Mouse (Mus musculus) hindlimb bud, embryonic 11.5 days (tissue): Measurements from ENCODE around the gene Sec14l5.

Experiments used
- DNase-seq: peaks from one replicate; pipeline ENCODE4 v3.0.0-alpha.2; 2012; ENCODE audit warnings: low read depth, low spot score; ENCODE audit errors: extremely low spot score

Sec14l5 gene

DNA sequence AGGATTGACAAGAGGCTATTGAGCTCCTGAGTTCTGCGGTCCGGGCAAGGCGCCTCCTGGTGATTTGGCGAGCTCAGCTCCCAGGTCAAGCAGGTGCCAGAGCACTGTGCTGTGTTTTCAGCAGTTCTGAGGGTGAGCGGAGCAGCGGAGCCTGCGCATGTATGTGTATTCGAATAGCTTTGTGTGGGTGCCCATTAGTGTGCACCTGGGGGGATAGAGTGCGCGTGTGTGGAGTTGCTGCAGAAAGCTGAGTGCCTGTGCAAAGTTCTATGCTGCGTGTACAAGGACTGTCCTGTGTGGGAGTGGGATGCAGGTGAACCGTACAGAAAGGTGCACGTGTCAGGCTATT is at the start of gene Sec14l5:
Sec14l5 (plus strand) TSS at position 73 of the 349 bp plus-strand sequence.
- DNase-seq: no peak

DNA sequence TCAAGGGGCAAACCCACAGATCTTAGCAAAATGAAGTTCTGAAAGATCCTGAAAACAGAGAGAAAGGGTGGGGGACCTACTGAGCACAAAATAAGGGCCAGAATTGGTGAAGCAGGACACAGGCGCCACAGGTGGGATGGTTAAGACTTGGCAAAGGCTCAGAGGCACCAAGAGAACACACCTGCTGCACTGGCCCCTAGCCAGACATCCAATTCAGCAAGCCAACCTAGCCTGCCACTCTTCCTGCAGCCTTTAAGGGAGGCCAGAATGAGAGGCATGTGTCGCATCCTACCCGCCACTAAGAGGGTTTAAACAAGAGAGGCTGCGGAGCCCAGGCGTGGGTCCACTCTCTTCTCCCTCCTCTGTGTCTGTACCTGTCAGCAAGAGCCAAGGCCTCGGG is 45.9 kb upstream of the Sec14l5 start:
- DNase-seq: no peak

- no peak for DNase-seq
Observed at GRCm38 (mm10) chr16:5109877-5110276, 37.0 kb upstream of the Sec14l5 start.

DNA sequence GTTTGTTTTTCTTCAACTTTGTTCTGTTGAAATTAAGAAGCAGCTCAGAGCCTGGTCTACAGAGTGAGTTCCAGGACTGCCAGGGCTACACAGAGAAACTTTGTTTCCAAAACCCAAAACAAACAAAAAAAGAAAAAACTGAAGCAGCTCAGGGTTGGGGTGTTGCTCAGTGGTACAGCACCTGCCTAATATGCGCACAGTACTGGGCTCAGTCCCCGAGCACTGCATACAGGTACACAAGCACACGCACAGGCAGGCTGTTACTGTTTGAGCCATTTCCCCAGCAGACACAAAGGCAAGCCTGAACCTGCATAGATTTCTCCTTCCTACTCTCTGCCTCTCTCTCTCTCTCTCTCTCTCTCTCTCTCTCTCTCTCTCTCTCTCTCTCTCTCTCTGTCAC is 35.9 kb upstream of the Sec14l5 start:
- no peak for DNase-seq

DNA sequence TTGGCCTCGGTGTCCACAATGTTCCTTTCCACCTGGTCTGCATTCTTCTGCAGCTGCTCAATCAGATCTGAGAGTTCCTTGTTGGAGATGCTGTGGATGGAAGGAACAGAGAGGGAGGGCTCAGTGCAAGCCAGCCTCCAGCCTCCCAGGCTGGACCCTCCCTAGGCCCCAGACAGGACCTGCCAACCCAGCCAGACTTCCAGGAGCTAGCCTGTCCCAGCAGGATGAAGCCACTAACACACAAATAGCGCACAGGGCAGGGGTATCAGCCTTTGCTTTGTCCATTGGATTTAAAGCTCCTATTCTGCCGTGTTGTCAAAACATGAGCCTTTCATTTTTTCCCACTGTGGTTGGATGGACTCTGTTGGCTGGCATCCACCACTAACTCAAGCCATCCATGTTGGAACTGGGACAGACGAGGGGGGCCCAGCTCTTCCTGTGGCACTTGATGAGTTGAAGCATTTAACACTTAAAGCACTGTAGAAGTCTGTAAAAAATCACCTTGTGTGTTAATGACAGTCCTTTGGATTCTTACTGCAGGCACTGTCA is 33.8 kb upstream of the Sec14l5 start:
- DNase-seq: no peak

GRCm38 (mm10) chr16:5113582-5113981 is 33.3 kb upstream of the Sec14l5 start:
- DNase-seq: no peak

- DNase-seq: no peak
Observed at GRCm38 (mm10) chr16:5119385-5119784, 27.5 kb upstream of the Sec14l5 start.

GRCm38 (mm10) chr16:5119845-5120244 is 27.1 kb upstream of the Sec14l5 start:
- DNase-seq: no peak

DNA sequence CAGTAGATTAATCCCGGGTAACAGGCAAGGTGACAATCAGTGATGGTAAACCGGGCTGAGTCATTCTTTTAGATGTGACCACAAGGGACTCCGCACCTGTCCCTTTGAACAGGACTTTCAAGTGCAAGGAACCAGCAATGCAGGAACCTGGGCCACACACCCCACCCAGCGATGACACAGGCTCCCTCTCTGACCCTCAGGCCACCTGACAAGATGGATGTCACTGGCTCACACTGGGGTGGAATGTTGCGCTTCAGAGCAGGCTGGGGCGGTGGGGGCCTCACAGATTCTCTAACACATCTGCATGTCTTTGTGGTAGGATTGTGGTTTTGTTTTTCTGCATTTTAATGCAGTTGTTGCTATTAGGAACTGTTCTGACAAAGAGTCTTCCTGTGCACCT is 23.4 kb upstream of the Sec14l5 start:
- no peak for DNase-seq

GRCm38 (mm10) chr16:5130196-5130595 is 16.7 kb upstream of the Sec14l5 start:
- no peak for DNase-seq

GRCm38 (mm10) chr16:5130766-5131165 is 16.1 kb upstream of the Sec14l5 start:
- no peak for DNase-seq

- no peak for DNase-seq
Observed at GRCm38 (mm10) chr16:5131251-5131922, 15.5 kb upstream of the Sec14l5 start.

GRCm38 (mm10) chr16:5132401-5132801 is 14.5 kb upstream of the Sec14l5 start, which contains the start of gene Ppl:
Gene Ppl (minus strand): TSS chr16:5132421.
- no peak for DNase-seq

- DNase-seq: no peak
Observed at GRCm38 (mm10) chr16:5134623-5135330, 12.1 kb upstream of the Sec14l5 start.

- no peak for DNase-seq
Observed at GRCm38 (mm10) chr16:5135551-5136261, 11.2 kb upstream of the Sec14l5 start.

DNA sequence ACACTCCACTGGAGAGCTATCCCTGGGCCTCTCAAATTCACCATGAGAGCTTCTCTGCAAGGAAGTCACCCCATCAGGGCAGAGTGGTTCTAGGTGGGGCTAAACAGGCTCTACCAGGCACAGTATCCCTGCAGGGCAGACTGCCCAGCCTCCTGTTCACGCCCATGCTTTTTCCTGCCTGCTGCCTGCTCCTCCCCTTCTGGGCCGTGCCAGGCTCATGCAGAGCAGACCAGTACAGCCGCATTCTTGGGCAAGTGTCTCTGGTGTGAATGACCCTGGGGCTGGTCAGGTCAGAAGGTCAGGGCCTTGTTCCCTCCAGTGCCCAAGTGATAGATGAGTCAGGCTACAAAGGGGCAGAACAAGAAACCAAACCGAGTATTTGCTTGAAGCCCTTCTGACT is 10.4 kb upstream of the Sec14l5 start:
- no peak for DNase-seq

DNA sequence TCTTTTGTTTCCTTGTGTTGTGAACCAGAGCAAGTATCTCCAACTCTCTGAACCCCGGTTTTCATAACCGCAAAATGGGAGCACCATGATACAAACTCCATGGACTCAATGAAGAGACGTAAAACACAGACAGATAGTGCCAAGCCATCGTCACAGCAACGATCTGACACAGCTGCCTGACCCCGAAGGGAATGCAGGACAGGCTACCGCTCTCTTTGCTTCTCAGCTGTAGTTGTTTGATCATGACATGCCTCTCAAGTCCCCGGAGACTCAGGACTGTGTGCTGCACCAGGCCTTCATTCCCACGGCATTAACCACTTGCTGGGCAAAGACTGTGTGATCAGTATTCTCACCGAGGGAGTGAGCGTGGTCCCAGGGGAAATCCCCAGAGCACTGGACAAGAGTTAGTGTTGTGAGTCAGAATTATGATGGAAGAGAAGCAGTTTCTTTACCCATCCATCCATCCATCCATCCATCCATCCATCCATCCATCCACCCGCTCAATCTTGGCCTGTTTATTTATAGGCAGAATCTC is 9.8 kb upstream of the Sec14l5 start:
- DNase-seq: no peak

- DNase-seq: no peak
Observed at GRCm38 (mm10) chr16:5139741-5140140, 7.2 kb upstream of the Sec14l5 start.

DNA sequence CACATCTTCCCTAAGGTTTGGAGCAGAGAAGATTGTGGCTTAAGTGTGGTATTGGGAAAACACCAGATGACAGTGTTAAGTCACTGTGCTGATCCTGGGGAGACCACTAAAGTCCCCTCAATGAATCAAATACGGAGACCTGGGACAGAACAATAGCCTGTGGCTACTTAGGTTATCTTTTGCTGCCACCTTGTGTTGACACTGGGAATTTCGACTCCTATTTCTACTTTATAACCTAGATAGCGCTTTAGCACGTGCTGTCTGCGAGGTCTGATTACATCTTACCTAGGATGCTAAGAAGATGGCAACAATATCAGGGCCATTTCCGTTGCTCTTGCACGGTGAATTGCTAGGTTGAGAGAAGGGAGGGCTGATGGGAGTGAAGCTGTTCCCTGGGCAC is 1.3 kb upstream of the Sec14l5 start:
- peak; percentile 95 for DNase-seq

GRCm38 (mm10) chr16:5146367-5147036 is 407 bp upstream of the Sec14l5 start:
- peak; percentile 35 for DNase-seq

DNA sequence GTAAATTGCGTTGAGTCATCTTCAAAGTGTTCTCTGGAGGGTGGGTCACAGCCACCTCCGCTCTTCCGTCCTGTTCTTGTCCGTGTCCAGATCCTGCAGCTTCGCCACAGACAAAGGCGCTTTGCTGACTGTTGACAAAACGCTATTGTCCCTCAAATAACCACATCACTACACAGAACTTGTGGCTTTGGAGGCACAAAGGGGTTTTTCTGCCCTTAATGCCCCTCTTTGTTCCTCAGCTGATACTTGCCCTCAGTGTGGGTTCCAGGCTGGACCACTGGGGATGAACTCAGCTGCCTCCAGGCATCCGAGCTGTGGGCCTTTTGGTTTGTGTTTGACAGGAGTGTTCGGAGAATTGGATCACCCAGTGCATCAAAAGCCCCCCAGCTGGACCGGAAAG is 3.6 kb downstream of the Sec14l5 start:
- DNase-seq: no peak
